Mouse (Mus musculus): ENCODE measurements around the gene Itgb4. TPM values are rescaled to one million over a fixed set of nuclear protein-coding genes. Genes with fewer than 3 reads are reported as not detected.

Itgb4 gene
- total RNA-seq (2021) (1 to 10 TPM; 2.6 to 2.9 TPM), polyA plus RNA-seq (2012; rRNA removed) (1.9 and 3.1 TPM in 2 replicates)
- long read RNA-seq, full-length matches to known transcripts: 1 of 3 reads
- long read RNA-seq, partial matches to known transcripts: 2 of 3 reads
- long read RNA-seq, other reads (novel, unspliced or antisense): 0 of 3 reads

DNA sequence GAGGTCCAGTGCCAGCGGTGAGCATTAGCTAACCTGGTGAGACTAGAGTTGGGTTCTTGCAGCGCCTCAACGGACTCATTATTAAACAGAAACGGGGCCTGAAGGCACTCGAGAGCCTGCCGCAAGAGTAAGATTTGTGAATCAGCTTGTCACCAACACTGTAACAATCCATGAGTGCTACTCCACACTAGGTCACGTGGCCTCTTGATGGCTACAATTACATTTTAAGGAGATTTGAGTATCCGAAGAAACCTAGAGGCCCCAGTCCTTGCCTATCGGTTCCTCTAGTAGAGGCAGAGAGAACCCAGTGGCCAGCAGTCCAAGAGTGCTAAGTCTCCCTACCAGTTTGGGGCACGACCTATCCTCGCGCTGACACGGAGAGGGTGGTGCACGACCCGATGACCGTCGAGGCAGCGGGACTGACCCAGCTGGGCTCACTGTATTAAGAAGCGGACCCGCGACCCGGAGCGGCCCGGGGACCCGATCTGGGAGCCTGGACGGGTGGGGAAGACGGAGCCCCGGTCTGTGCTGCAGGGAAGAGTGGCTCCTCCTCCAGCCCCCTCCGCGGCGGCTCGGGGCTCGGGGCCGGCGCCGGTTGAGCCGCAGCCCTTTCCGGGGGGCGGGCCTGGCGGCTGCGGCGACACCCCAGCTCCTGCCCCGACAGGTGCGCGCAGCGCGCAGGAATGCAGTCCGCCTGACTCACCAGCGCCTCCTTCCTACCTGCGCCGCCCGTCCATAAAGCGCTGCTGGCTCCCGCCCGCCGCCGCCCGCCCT, at the start of gene Itgb4:
Itgb4 (plus strand) TSS at position 401 of the 774 bp plus-strand sequence.
- TF ChIP-seq CTCF (IDR thresholded peaks at IDR 0.05): peak; percentile 27
- no peak for TF ChIP-seq POLR2A (IDR thresholded peaks at IDR 0.05; ENCODE audit: insufficient read depth, low read depth, low read length)
- DNase-seq: peak; percentile 43 to 62
- H3K4me3 ChIP-seq: peak within 1 kb of the TSS; percentile 41
- peak within 1 kb of the TSS; percentile 64 for H3K9ac ChIP-seq (ENCODE audit: low read depth, low read length)
- 0 out of 2 replicates have a peak, but pooled peaks cover 2% of the 10 kb centered on the region for H3K4me1 ChIP-seq (ENCODE audit: control insufficient read depth, insufficient read depth, low read length)
- no peaks in the 10 kb centered on the region for H3K36me3 ChIP-seq (ENCODE audit: control insufficient read depth, insufficient read depth, low read length)
- intact Hi-C loops (cut with DNase I): no loop called here
- no peaks in the 10 kb centered on the region for H3K79me2 ChIP-seq (replicated peaks; ENCODE audit: control insufficient read depth, insufficient read depth, low read length)
- peaks cover 10% of the 10 kb centered on the region for H3K27me3 ChIP-seq (ENCODE audit: control insufficient read depth, insufficient read depth, low read length)
- peak within 1 kb of the TSS; percentile 36 for H3K27ac ChIP-seq
- WGBS: 17% methylated on average over 37 of the region's 58 CpGs

DNA sequence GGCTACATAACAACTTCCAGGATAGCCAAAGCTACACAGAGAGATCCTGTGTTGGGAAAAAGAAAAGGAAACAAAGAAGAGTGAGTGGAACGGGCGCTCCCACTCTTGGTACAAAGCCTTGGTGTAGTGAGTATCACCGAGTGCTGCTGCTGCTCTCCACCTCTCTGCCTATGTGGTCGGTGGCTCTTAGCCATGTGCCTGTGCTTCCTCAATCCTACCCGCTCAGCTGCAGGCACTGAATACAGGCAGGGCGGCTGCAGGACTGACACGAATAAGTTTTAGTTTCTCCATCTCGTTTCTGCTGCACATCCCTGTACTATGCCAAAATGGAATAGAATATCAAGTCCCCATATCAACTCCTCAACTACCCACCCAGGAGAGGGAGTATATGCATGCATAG, 45.5 kb upstream of the Itgb4 start:
- peak in 1 of 2 experiments; percentile 27 for DNase-seq
- H3K9ac ChIP-seq (ENCODE audit: low read depth, low read length): no peak overlapping the region
- H3K79me2 ChIP-seq (replicated peaks; ENCODE audit: control insufficient read depth, insufficient read depth, low read length): no peaks in the 10 kb centered on the region
- no peak for TF ChIP-seq POLR2A (IDR thresholded peaks at IDR 0.05; ENCODE audit: insufficient read depth, low read depth, low read length)
- TF ChIP-seq EP300 (IDR thresholded peaks at IDR 0.05; ENCODE audit: insufficient read depth, low read depth, low read length): no peak
- no peak for TF ChIP-seq CTCF (IDR thresholded peaks at IDR 0.05)
- WGBS: 84% methylated on average over 8 of the region's 8 CpGs
- intact Hi-C loops (cut with DNase I): no loop called here
- H3K4me3 ChIP-seq: no peak overlapping the region
- peaks cover 2% of the 10 kb centered on the region for H3K4me1 ChIP-seq (ENCODE audit: control insufficient read depth, insufficient read depth, low read length)
- no peak overlapping the region for H3K27ac ChIP-seq
- peaks cover under 1% of the 10 kb centered on the region; the same call in 1 of the 2 replicates for H3K36me3 ChIP-seq (ENCODE audit: control insufficient read depth, insufficient read depth, low read length)
- H3K27me3 ChIP-seq (ENCODE audit: control insufficient read depth, insufficient read depth, low read length): no peaks in the 10 kb centered on the region

DNA sequence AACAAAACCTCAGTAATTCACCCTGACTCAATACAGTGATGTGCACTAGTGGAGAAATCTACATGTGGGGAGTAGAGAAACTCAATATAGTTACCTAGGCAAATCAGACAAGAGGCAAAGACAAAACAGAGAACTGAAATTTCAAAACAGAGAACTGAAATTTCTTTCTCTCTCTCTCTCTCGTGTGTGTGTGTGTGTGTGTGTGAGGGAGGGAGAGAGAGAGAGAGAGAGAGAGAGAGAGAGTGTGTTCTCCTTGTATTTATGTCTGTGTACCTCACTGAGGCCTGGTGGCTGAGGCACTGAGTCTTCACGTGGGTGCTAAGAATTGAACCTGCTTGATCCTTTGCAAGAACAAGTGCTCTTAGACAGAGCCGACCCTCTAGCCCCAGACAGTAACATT, 44.7 kb upstream of the Itgb4 start:
- H3K9ac ChIP-seq (ENCODE audit: low read depth, low read length): no peak overlapping the region
- peaks cover 6% of the 10 kb centered on the region; the same call in 1 of the 2 replicates for H3K36me3 ChIP-seq (ENCODE audit: control insufficient read depth, insufficient read depth, low read length)
- no peak overlapping the region for H3K27ac ChIP-seq
- intact Hi-C loops (cut with DNase I): loop anchor here (10.0 kb wide), 1 partner anchor 205 kb away; the partner anchor contains the start of genes Mrpl38 and Trim65
- no peaks in the 10 kb centered on the region for H3K27me3 ChIP-seq (ENCODE audit: control insufficient read depth, insufficient read depth, low read length)
- peaks cover 2% of the 10 kb centered on the region; the same call in 1 of the 2 replicates for H3K79me2 ChIP-seq (replicated peaks; ENCODE audit: control insufficient read depth, insufficient read depth, low read length)
- no peak for DNase-seq
- WGBS: 64% methylated on average over 3 of the region's 3 CpGs
- H3K4me1 ChIP-seq (ENCODE audit: control insufficient read depth, insufficient read depth, low read length): peaks cover 3% of the 10 kb centered on the region
- TF ChIP-seq POLR2A (IDR thresholded peaks at IDR 0.05; ENCODE audit: insufficient read depth, low read depth, low read length) (no peak), EP300 (IDR thresholded peaks at IDR 0.05; ENCODE audit: insufficient read depth, low read depth, low read length) (no peak), CTCF (IDR thresholded peaks at IDR 0.05) (no peak)
- no peak overlapping the region for H3K4me3 ChIP-seq

DNA sequence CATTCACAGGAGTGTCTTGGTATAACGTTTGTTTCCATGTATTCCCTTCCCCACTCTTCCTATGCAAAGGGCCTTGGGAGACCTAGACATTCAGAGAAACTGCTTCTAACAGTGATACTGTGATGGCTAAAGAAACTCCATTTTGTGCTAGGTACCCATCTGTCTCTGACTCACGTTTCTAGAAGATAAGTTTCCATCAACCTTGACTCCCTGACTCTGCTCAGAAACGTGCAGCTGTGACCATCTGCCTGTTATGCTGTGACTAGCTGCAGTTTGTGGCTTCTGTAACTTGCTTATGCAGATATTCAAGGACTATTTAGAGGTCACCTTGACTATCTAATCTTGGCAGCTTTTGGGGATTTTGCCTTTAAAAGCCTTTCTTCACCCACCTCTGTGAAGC, 43.3 kb upstream of the Itgb4 start:
- no peak for TF ChIP-seq CTCF (IDR thresholded peaks at IDR 0.05)
- no peak for TF ChIP-seq POLR2A (IDR thresholded peaks at IDR 0.05; ENCODE audit: insufficient read depth, low read depth, low read length)
- TF ChIP-seq EP300 (IDR thresholded peaks at IDR 0.05; ENCODE audit: insufficient read depth, low read depth, low read length): no peak
- intact Hi-C loops (cut with DNase I): loop anchor here (10.0 kb wide), 1 partner anchor 204 kb away; the partner anchor contains the start of genes Mrpl38 and Trim65
- Histone ChIP-seq H3K27ac (no peak overlapping the region), H3K36me3 (ENCODE audit: control insufficient read depth, insufficient read depth, low read length) (peaks cover 6% of the 10 kb centered on the region; the same call in 1 of the 2 replicates), H3K79me2 (replicated peaks; ENCODE audit: control insufficient read depth, insufficient read depth, low read length) (peaks cover 2% of the 10 kb centered on the region; the same call in 1 of the 2 replicates), H3K27me3 (ENCODE audit: control insufficient read depth, insufficient read depth, low read length) (no peaks in the 10 kb centered on the region), H3K4me1 (ENCODE audit: control insufficient read depth, insufficient read depth, low read length) (peaks cover 3% of the 10 kb centered on the region), H3K4me3 (no peak overlapping the region), H3K9ac (ENCODE audit: low read depth, low read length) (no peak overlapping the region)
- WGBS: 56% methylated on average over 3 of the region's 3 CpGs
- DNase-seq: no peak

DNA sequence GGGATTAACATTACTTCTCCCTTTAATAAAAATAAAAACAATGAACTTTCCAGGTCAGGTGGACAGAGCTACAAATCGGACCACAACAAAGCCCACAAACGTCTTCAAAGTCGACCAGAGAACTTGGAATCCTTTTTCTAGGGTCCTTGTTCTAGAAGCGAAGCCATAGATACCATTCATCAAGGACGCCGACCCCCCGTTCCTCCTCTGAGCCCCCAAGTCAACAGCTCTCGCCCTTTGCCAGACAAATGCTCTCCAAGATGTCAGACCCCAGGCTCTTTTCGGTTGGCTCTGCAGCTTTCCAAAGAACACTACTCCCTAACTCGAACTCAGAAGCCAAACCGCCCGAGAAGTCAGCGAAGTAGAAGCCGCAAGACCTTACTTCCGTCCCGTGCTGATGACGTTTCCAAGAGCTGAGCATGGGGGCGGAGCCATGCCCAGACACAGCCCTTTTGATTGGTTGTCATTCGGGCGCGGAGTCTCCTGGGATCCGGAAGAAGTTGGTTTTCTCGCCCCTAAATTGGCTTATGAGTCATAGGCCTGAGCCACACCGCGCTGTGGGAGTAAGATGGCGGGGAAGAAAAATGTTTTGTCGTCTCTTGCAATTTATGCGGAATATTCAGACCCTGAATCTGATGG, 41.3 kb upstream of the Itgb4 start, which contains the start of the genes Sap30bp and Recql5:
Sap30bp (plus strand) TSS at position 175 of the 639 bp plus-strand sequence.
Recql5 (minus strand) TSS at position 370 of the 639 bp plus-strand sequence.
- peak within 1 kb of the TSS; percentile 80 for H3K4me3 ChIP-seq
- H3K27me3 ChIP-seq (ENCODE audit: control insufficient read depth, insufficient read depth, low read length): no peaks in the 10 kb centered on the region
- TF ChIP-seq POLR2A (IDR thresholded peaks at IDR 0.05; ENCODE audit: insufficient read depth, low read depth, low read length) (peak; percentile 95), CTCF (IDR thresholded peaks at IDR 0.05) (no peak), EP300 (IDR thresholded peaks at IDR 0.05; ENCODE audit: insufficient read depth, low read depth, low read length) (peak; percentile 52; the same call in 1 of the 2 replicates)
- peak; percentile 95 to 96 for DNase-seq
- H3K9ac ChIP-seq (ENCODE audit: low read depth, low read length): peak within 1 kb of the TSS; percentile 80
- intact Hi-C loops (cut with DNase I): loop anchor here (10.0 kb wide), 1 partner anchor 202 kb away; the partner anchor contains the start of genes Mrpl38 and Trim65
- peak within 1 kb of the TSS; percentile 72 for H3K27ac ChIP-seq
- WGBS: under 1% methylated on average over 28 of the region's 28 CpGs
- peaks cover 3% of the 10 kb centered on the region for H3K4me1 ChIP-seq (ENCODE audit: control insufficient read depth, insufficient read depth, low read length)
- peaks cover 6% of the 10 kb centered on the region; the same call in 1 of the 2 replicates for H3K36me3 ChIP-seq (ENCODE audit: control insufficient read depth, insufficient read depth, low read length)
- H3K79me2 ChIP-seq (replicated peaks; ENCODE audit: control insufficient read depth, insufficient read depth, low read length): peaks cover 2% of the 10 kb centered on the region; the same call in 1 of the 2 replicates
